Mouse (Mus musculus) naive thymus-derived CD4-positive, alpha-beta T cell, adult 5 months (primary cell): ENCODE results near the gene Gm10491. TPM values are rescaled to one million over a fixed set of nuclear protein-coding genes. Genes with fewer than 3 reads are reported as not detected.

Experiments
- polyA plus RNA-seq: library from polyadenylated mRNA; unstranded; fragments of 100-300 nt; shearing (Covaris generic); gene quantifications from one replicate; pipeline ENCODE4 v1.2.1, GENCODE M21; 2017

Gene Gm10491
- not detected for polyA plus RNA-seq

DNA sequence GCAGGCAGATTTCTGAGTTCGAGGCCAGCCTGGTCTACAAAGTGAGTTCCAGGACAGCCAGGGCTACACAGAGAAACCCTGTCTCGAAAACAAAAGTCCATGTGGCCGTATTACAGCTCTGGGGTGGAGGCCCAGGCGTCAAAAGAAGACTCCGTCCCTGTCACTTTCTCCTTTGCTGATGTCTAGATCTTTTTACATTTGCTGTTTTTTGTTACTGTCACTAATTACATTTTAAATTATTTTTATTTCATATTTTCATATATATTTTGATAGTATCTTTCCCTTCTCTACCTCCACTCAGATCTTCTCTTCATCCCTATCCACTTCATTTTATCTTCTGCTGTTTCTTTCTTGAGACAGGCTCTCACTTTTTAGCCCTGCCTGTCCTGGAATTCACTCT lies at the start of gene Gm10491:
Gene Gm10491, minus strand, starts transcription at position 101 of the 400 bp plus-strand sequence.

DNA sequence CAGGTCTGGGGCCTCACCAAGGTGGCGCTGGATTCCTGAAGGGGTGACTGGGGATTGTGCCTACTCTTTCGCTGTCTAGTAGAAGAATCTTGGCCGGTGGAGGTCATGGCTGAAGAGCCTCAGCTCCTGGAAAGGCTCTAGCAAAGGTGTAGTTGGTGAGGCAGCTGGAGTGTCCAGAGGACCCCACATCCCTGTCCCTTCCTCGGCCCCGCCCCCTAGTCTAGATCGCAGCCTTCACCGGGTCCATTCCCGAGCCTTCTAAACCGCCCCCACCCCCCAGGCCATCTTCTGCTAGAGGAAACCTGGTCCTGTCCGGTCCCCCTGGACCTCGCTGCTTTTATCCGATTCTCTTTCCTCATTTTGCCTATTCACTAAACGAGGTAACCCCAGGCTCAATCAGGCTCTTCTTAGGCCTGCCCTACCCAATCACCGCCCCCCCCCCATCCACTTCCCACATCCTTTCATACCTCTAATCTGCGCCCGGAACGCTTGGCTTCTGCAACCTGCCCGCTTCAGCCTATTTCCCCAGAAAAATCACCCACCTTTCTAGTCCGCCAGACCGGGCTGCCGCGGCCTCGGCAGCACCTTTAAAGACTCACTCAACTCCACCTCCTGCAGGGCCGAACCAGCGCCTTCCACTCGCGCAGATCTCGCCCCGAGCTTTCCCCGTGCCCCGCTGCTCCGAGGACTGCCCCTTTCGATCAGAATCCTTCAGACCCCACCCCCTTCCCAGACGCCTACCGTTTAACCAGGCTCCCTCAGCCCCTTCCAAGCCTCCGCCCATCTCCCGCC lies 39.7 kb upstream of the Gm10491 start, which contains the start of gene Hdac6:
Gene Hdac6, minus strand, starts transcription at position 782 of the 792 bp plus-strand sequence.

DNA sequence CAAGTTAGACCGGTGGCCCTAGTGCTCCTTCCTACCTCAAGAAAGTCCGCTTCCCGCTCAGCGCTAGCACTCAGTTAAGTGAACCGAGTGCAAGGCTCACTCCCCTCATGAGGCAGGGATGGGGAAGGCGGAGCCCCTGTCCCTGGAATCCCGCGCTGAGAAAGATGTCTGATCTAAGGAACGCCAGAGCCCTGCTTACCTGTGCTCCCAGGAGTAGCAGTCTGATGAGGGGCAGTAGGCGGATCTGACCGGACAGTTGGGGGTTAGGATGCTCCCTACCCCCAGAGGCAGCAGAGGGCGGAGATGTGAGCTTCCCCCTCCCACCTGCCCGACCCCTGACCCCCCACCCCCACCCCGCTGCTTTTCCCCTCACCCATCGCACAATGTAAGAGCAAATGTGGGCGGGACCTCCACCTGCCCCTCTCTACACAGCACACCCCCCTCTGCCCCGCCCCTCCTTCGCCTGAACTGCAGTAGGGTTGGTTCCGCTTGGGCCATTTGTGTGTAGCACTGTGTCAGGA lies 20.7 kb upstream of the Gm10491 start, which contains the start of gene Eras:
Gene Eras, minus strand, starts transcription at position 338 of the 521 bp plus-strand sequence.

DNA sequence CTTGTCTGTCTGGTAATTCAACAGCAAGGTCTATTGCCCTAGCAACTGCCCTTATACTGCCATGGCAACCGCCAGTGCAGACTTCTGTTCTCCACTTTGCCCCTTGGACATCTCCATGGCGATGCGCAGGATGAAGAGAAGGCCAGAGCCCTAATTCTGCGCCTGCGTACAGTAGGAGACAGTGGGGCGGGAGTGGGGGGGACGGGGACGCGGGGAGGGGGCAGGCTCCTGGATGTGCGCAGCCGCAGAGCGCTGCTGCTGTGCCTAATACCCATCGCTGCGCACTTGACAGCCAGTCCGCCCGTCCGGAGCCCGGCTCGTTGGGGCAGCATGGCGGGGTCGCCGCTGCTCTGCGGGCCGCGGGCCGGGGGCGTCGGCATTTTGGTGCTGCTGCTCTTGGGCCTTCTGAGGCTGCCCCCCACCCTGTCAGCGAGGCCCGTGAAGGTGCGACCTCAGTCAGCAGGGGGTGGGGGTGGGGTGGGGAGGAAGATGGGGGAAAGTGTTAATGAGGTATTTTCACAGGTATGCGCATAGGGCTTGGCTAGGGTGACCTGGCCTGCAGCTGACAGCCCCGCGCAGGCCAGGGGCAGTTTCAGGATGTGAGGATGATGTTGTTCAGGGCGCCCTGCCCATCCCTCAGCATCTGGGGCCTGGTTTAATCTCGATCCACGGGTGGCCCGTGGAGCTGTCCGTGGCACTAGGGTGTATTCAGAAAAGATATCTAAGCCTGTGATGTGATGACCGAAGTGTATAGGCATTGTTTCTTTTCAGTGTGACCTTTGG lies 12.2 kb upstream of the Gm10491 start, which contains the start of gene Pcsk1n:
Gene Pcsk1n, plus strand, starts transcription at position 222 of the 783 bp plus-strand sequence.

DNA sequence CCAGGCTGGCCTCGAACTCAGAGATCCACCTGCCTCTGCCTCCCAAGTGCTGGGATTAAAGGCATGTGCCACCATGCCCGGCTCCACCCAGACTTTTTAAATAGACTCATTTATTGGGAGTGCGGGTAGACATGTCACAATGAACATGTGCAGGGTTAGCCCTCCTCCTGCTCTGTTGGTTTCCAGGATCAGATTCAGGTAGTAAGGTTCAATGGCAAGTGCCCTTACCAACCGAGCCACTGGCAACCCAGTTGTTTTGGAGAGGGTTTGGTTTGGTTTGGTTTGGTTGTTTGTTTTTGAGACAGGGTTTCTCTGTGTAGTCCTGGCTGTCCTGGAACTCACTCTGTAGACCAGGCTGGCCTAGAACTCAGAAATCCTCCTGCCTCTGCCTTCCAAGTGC lies 1.6 kb upstream of the Gm10491 start, which contains the start of gene Gm10490:
Gene Gm10490, plus strand, starts transcription at position 301 of the 400 bp plus-strand sequence.

DNA sequence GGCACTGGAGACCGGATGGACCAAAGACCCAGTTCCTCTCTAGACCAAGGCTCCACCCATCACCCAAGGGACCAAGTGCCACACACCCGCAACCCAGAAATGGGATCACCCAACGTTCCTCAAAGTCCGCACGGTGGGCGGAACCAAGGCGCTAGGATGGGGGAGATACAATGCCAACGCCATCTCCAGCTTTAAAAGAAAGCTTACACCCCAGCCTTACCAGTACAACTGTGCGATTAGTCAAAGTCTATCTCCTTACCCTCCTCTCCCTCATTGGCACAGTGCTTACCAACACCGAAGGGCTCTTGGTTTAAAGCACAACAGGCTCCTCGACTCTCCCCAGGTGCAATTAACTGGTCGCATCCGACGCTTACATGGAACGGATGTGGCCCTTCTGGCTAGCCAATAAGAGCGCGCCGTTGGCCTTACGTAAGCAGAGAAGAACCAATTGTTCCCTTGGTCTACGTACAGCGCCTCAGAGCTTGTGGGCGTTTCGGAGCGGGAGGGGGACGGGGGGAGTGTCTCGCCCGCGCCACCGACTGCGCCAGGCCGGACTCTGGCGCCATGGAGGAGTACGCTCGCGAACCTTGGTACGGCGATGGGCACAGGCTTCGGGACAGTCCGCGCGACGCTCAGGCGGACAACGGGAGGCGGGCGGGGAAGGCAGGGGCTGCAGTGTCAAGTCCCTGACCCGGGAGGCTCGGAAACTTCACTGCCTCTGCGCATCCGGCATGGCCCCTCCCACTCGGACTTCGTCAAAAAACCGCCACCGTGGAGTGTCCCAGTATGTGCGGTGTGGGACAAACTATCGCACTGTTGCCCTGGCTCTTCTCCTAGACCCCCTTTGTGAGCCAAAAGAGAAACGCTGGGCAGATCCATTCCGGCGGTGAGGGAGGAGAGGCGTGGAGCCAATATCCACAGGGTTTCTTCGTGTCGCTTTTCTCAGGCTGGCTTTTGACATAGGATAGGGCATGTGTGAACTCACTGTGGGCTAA lies 8.5 kb downstream of the Gm10491 start, which contains the start of the genes Pqbp1 and Timm17b:
Gene Pqbp1, minus strand, starts transcription at position 390 of the 995 bp plus-strand sequence.
Gene Timm17b, plus strand, starts transcription at position 478 of the 995 bp plus-strand sequence.

DNA sequence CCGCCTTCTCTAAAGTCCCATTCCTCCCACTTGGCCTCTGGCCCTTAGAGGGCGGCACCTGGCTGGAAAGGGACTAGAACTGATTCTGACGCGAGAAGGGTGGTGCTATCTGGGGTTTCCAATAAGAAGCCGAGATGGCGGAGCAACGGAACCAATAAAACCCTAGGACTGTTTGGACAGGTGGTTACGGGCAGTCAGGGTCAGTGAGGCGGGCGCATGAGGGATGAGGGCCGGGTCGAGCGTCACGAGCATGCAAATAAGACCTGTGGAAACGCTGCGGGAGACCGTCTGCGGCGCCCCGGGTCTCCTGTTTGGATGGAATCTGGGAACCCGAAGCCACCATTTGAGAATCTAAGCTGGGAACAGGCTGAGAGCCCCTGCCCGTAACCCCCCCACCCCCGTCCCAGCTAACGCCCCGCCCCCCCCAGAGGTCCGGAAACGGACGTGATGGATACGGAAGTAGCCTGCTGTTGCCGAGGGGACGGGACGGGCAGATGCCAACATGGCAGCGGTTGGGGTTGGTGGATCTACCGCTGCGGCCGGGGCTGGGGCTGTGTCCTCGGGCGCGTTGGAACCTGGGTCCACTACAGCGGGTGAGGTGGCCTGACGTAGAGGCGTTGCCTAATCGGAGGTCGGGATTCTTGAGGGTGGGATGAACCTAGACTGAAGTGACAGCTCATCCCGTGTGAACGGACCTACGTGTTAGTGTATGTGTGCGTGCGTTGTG lies 23.6 kb downstream of the Gm10491 start, which contains the start of gene Slc35a2:
Gene Slc35a2, plus strand, starts transcription at position 188 of the 727 bp plus-strand sequence.

DNA sequence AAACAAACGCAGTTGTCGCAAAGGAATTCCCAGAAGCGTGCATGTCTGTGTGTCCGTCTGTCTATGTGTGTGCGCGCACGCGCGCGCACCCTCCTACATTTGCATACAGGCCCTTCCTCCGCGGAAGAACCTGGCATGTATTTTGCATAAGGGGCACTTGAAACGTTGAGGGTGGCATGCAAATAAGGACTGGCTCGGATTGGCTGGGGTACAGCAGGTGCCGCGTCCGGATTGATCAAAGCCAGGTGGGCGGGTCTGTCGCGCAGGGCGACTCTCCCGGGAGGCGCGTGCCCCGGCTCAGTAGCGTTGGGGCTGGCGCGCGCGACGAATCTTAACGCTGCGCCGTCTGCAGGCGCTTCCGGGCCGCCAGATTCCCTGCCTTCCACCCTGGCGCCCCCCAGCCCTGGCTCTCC lies 29.6 kb downstream of the Gm10491 start, which contains the start of gene Pim2:
Gene Pim2, plus strand, starts transcription at position 256 of the 413 bp plus-strand sequence.

Other genes starting within 250 kb of the Gm10491 start
- 35.6 TPM for gene Plp2, start 236.4 kb downstream of the Gm10491 start, polyA plus RNA-seq
- not detected for gene Magix, start 226.6 kb downstream of the Gm10491 start, polyA plus RNA-seq
- 81.8 TPM for gene Gpkow, start 210.7 kb downstream of the Gm10491 start, polyA plus RNA-seq
- 172 TPM for gene Wdr45, start 193.5 kb downstream of the Gm10491 start, polyA plus RNA-seq
- gene Gm45208, start 185.6 kb downstream of the Gm10491 start, polyA plus RNA-seq = not detected
- 19.5 TPM for gene Praf2, start 179.4 kb downstream of the Gm10491 start, polyA plus RNA-seq
- not detected for gene Ccdc120, start 156.9 kb downstream of the Gm10491 start, polyA plus RNA-seq
- 42.5 TPM for gene Tfe3, start 145.3 kb downstream of the Gm10491 start, polyA plus RNA-seq
- 145 TPM for gene Gripap1, start 118.1 kb downstream of the Gm10491 start, polyA plus RNA-seq
- gene Kcnd1, start 85.5 kb downstream of the Gm10491 start, polyA plus RNA-seq = 0.26 TPM
- gene Otud5, start 66.5 kb downstream of the Gm10491 start, polyA plus RNA-seq = 239 TPM
- gene Pim2, start 29.6 kb downstream of the Gm10491 start, polyA plus RNA-seq = 165 TPM
- gene Slc35a2, start 23.8 kb downstream of the Gm10491 start, polyA plus RNA-seq = 35.6 TPM
- gene Pqbp1, start 8.6 kb downstream of the Gm10491 start, polyA plus RNA-seq = 191 TPM
- 88.6 TPM for gene Timm17b, start 8.5 kb downstream of the Gm10491 start, polyA plus RNA-seq
- not detected for gene Gm10490, start 1.7 kb upstream of the Gm10491 start, polyA plus RNA-seq
- not detected for gene Pcsk1n, start 12.0 kb upstream of the Gm10491 start, polyA plus RNA-seq
- not detected for gene Eras, start 20.8 kb upstream of the Gm10491 start, polyA plus RNA-seq
- 11.6 TPM for gene Hdac6, start 40.1 kb upstream of the Gm10491 start, polyA plus RNA-seq
- gene Gata1, start 70.2 kb upstream of the Gm10491 start, polyA plus RNA-seq = 3.3 TPM
- gene Glod5, start 110.7 kb upstream of the Gm10491 start, polyA plus RNA-seq = not detected
- 46.3 TPM for gene Suv39h1, start 166.9 kb upstream of the Gm10491 start, polyA plus RNA-seq
- gene Was, start 182.7 kb upstream of the Gm10491 start, polyA plus RNA-seq = 52.7 TPM
- 14.6 TPM for gene Wdr13, start 225.1 kb upstream of the Gm10491 start, polyA plus RNA-seq
- 653 TPM for gene Rbm3, start 238.0 kb upstream of the Gm10491 start, polyA plus RNA-seq